Mouse (Mus musculus): Measurements from ENCODE around the gene Nyx. TPM values are rescaled to one million over a fixed set of nuclear protein-coding genes. Genes with fewer than 3 reads are reported as not detected.

Gene Nyx
- polyA plus RNA-seq, 1 experiment from 2014 or later, result 0.11 TPM

Other genes starting within 250 kb of the Nyx start
- 132 and 134 TPM in 2 replicates for gene Ddx3x, start 185.1 kb upstream of the Nyx start, polyA plus RNA-seq (2014; fragmentation: Nextera tagmentation; extraction: Ambion mirVana)
- 2.6 and 4.4 TPM in 2 replicates for gene Gpr34, start 166.0 kb downstream of the Nyx start, polyA plus RNA-seq (2014; fragmentation: Nextera tagmentation; extraction: Ambion mirVana)
- gene Gpr82, start 195.3 kb downstream of the Nyx start, polyA plus RNA-seq (2014; fragmentation: Nextera tagmentation; extraction: Ambion mirVana), result 1.1 and 1.5 TPM in 2 replicates

All from neural tube, embryonic 14.5 days (tissue).